Mouse (Mus musculus) cortical plate, adult 2 months (tissue): Measurements from ENCODE around the gene Wdr46.
"Not testable (repeated sequence)": the region's sequence is repeated elsewhere in the genome, so short reads cannot be mapped to it uniquely, and the experiment has no call there.

Experiments used
- CTCF ChIP-seq: fragments of 200-500 bp; IDR thresholded peaks from 2 replicates; pipeline ENCODE4 v1.5.1; 2011; ENCODE audit warnings: mild to moderate bottlenecking, control low read depth, low read length; ENCODE audit not compliant: insufficient read depth; ENCODE audit errors: extremely low read depth
- POLR2A ChIP-seq: fragments of 200-500 bp; IDR thresholded peaks from 2 replicates; pipeline ENCODE4 v1.6.1; 2011; ENCODE audit warnings: mild to moderate bottlenecking, low read length, control low read depth; ENCODE audit not compliant: insufficient read depth; ENCODE audit errors: extremely low read depth

DNA sequence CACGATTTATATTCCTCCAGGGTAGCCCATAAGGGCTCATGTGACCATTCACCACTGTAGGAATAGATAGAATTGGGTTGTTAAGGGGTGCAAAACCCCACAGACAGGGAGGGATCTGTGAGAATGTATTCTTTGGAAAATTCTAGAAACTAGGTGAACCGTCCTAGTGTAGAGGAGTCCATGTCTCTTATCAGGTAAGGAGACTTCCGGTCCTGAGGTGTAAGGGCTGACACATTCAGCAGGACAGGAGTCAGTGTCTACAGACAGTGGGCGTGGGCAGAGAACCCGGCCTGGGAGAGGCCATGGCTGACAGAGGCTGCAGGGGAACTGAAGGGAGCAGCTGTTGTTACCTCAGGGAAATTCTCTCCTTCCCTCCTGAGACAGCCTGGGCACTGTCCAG, 58.2 kb downstream of the Wdr46 start:
- not testable (repeated sequence) for TF ChIP-seq CTCF, POLR2A
